Mouse (Mus musculus) small intestine, adult 2 months (tissue): ENCODE results near the gene Asb7.

Source experiments
- CTCF ChIP-seq: fragments of 200-500 bp; IDR thresholded peaks from 2 replicates; pipeline ENCODE4 v1.5.1; 2012; ENCODE audit warnings: low read depth, mild to moderate bottlenecking, control low read depth, inconsistent platforms, low read length, moderate library complexity, mixed read lengths; ENCODE audit not compliant: insufficient replicate concordance, insufficient read length; ENCODE audit errors: extremely low read depth
- POLR2A ChIP-seq: fragments of 200-500 bp; IDR thresholded peaks from 2 replicates; pipeline ENCODE4 v1.6.1; 2012; ENCODE audit warnings: low read depth, mild to moderate bottlenecking, control low read depth, inconsistent platforms, low read length, moderate library complexity

DNA sequence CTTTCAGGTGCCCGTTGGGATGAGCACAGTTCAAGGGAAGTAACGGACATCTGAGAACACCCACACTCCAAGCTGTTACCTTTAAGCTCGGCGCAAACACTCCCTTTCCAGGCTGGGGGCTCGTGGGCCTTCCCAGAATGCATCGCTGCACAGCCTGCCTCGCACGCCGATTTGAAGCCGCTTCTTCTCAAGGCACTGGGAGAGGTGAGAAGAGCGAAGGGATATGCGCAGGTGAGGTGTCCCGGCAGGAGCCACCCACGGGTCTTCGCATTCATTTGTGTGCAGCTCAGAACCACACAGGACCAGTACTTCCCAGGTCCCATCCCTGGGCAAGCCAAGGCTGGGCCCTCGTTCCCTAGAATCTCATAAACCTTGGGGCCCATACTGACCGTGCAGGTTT lies 44.0 kb upstream of the Asb7 start:
- TF ChIP-seq CTCF (no peak), POLR2A (no peak)
